Mouse (Mus musculus) ES-Bruce4 (cell line): ENCODE data around the gene Rmnd5b. TPM values are rescaled to one million over a fixed set of nuclear protein-coding genes. Genes with fewer than 3 reads are reported as not detected.

ENCODE experiments used
- H3K27ac ChIP-seq: 2 replicates; pipeline ENCODE4 v1.5.1; 2012; ENCODE audit warnings: low read length, inconsistent platforms; ENCODE audit not compliant: insufficient read depth
- H3K27me3 ChIP-seq: 2 replicates; pipeline ENCODE4 v1.6.1; 2012; ENCODE audit warnings: mild to moderate bottlenecking, low read length, inconsistent platforms; ENCODE audit not compliant: control insufficient read depth, poor library complexity, insufficient read depth, severe bottlenecking
- H3K36me3 ChIP-seq: 2 replicates; pipeline ENCODE4 v1.6.1; 2012; ENCODE audit warnings: inconsistent platforms, mild to moderate bottlenecking, low read length, moderate library complexity; ENCODE audit not compliant: control insufficient read depth, poor library complexity, insufficient read depth, severe bottlenecking
- H3K4me1 ChIP-seq: one replicate; pipeline ENCODE4 v1.8.1; 2011; ENCODE audit warnings: low read length; ENCODE audit not compliant: control insufficient read depth, insufficient read depth
- H3K4me3 ChIP-seq: 2 replicates; pipeline ENCODE4 v1.5.1; 2011; ENCODE audit warnings: low read depth, mild to moderate bottlenecking, low read length
- H3K9ac ChIP-seq: 2 replicates; pipeline ENCODE4 v1.6.1; 2012; ENCODE audit warnings: low read depth, mild to moderate bottlenecking, inconsistent platforms; ENCODE audit not compliant: poor library complexity, severe bottlenecking
- H3K9me3 ChIP-seq: replicated peaks from 2 replicates; pipeline ENCODE4 v1.6.1; 2012; ENCODE audit warnings: mild to moderate bottlenecking, low read length, inconsistent platforms; ENCODE audit not compliant: control insufficient read depth, poor library complexity, insufficient read depth, severe bottlenecking
- CTCF ChIP-seq: IDR thresholded peaks from one replicate; pipeline ENCODE4 v1.8.1; 2011; ENCODE audit warnings: low read depth, low read length
- EP300 ChIP-seq: IDR thresholded peaks from 2 replicates; pipeline ENCODE4 v1.6.1; 2011; ENCODE audit warnings: low read depth, low read length; ENCODE audit not compliant: insufficient read depth
- POLR2A ChIP-seq: IDR thresholded peaks from one replicate; pipeline ENCODE4 v1.8.1; 2011; ENCODE audit warnings: low read length; ENCODE audit not compliant: insufficient read depth
- polyA plus RNA-seq: library from polyadenylated mRNA; stranded (reverse); fragments of >200 nt; gene quantifications from 2 replicates; pipeline ENCODE4 v1.2.4, GENCODE M21; 2011; ENCODE audit warnings: low read depth; ENCODE audit not compliant: missing spikeins, insufficient read depth, insufficient read length

Gene Rmnd5b
- polyA plus RNA-seq, 1 experiment = 20.2 TPM

DNA sequence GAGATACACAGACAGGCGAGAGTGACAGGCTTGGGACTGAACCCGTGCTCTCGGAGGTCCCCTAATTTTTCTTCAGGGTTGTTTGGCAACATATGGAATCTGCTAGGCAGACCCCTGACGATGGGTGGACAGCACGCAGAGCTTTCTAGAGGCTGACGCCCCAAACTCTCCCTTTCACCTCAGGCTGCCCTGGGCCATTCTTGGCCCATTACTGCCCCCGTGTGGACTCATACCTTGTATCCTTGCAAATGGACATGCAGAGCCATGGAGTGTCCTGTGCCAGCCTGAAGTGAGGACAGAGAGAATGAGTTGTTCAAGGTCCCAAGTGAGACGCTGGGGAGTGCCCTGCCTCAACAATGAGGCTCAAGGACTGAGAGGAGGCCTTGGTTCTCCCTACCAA lies 53.0 kb downstream of the Rmnd5b start:
- Histone ChIP-seq H3K4me1 (no peaks in the 10 kb centered on the region), H3K36me3 (peaks cover 8% of the 10 kb centered on the region), H3K27ac (no peak overlapping the region), H3K4me3 (no peak overlapping the region), H3K9me3 (no peaks in the 10 kb centered on the region), H3K9ac (no peak overlapping the region), H3K27me3 (no peaks in the 10 kb centered on the region)
- TF ChIP-seq POLR2A = no peak
- peak; percentile 69 for TF ChIP-seq CTCF

DNA sequence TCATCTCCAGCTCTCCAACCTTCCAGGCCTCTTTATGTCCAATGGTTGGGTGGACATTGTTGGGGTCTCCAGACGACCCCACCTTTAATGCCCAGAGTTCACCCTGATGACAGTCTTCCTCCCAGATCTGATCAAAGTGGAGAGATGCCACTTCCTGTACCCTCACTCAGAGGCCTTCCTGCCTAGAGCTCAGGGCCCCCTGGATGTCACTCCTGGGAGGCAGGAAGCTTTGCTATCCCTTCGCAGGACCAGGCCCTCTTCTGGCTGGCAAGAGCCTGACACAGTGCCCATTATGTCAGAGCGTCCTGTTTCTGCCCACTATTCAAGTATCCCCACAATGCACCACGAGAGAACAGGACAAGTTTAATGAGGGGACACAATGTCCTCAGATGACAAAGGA lies 56.7 kb downstream of the Rmnd5b start:
- no peaks in the 10 kb centered on the region for H3K9me3 ChIP-seq
- TF ChIP-seq POLR2A = no peak
- TF ChIP-seq EP300 = no peak
- no peak for TF ChIP-seq CTCF
- no peaks in the 10 kb centered on the region for H3K27me3 ChIP-seq
- H3K36me3 ChIP-seq = no peaks in the 10 kb centered on the region
- no peaks in the 10 kb centered on the region for H3K4me1 ChIP-seq
- no peak overlapping the region for H3K9ac ChIP-seq
- H3K27ac ChIP-seq = no peak overlapping the region
- no peak overlapping the region for H3K4me3 ChIP-seq

DNA sequence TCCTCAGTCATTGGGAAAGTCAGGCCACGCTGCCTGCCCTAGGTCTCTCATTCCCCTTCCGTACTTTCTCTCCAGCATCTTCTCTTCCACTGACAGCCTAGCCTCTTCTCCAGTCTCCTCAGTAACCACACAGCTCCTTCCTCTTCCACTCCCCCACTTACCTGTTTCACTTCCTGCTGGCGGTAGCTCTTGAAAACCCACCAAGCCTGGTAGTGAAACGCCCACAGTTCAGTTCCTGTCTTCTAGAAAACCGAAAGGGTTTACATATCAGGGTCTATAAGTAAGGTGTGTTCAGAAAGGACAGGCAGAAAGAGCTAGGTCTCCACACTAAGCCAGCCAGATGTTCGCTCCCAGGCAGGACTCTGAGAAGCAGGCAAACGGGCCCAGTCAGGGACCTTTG lies 58.1 kb downstream of the Rmnd5b start:
- no peaks in the 10 kb centered on the region for H3K4me1 ChIP-seq
- TF ChIP-seq CTCF (no peak), EP300 (no peak), POLR2A (no peak)

DNA sequence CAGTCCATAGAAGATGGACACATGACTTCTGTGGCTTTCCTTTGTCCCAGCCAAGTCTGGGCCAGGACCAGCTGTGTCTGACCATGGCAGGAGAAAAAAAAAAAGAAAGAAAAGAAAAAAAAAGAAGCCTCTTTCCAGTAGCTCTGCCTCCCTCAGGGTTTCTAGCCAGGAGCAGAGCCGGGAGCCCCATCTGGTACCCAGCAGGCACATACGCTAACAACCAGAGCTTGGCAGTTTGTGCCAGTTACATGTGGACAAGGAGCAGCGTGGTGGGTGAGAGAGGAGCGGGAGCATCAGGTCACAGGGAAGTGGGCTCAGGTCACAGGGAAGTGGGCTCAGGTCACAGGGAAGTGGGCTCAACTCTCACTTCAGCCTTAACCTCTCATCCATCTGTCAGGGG lies 59.2 kb downstream of the Rmnd5b start:
- no peaks in the 10 kb centered on the region for H3K36me3 ChIP-seq
- H3K4me3 ChIP-seq = no peak overlapping the region
- no peaks in the 10 kb centered on the region for H3K9me3 ChIP-seq
- no peak overlapping the region for H3K9ac ChIP-seq
- no peak overlapping the region for H3K27ac ChIP-seq
- no peaks in the 10 kb centered on the region for H3K27me3 ChIP-seq
- no peak for TF ChIP-seq EP300
- TF ChIP-seq POLR2A = no peak
- TF ChIP-seq CTCF = no peak
- H3K4me1 ChIP-seq = no peaks in the 10 kb centered on the region

More for the DNA sequence above, 58.1 kb downstream of the Rmnd5b start:
- no peak overlapping the region for H3K4me3 ChIP-seq
- no peaks in the 10 kb centered on the region for H3K36me3 ChIP-seq
- no peaks in the 10 kb centered on the region for H3K9me3 ChIP-seq
- H3K27ac ChIP-seq = no peak overlapping the region
- H3K9ac ChIP-seq = no peak overlapping the region
- no peaks in the 10 kb centered on the region for H3K27me3 ChIP-seq

Other genes with a start within 250 kb of the Rmnd5b start
- gene Phykpl, start 51.1 kb downstream of the Rmnd5b start, polyA plus RNA-seq = 8.1 and 10.5 TPM in 2 replicates
- gene Hnrnpab, start 29.0 kb downstream of the Rmnd5b start, polyA plus RNA-seq = 609 and 639 TPM in 2 replicates
- 202 and 205 TPM in 2 replicates for gene Nhp2, start 16.2 kb downstream of the Rmnd5b start, polyA plus RNA-seq
- 18.5 and 19.9 TPM in 2 replicates for gene N4bp3, start 14.9 kb upstream of the Rmnd5b start, polyA plus RNA-seq
- gene D930048N14Rik, start 15.1 kb upstream of the Rmnd5b start, polyA plus RNA-seq = 10.1 and 10.6 TPM in 2 replicates
- 37.9 and 45.7 TPM in 2 replicates for gene 0610009B22Rik, start 53.0 kb upstream of the Rmnd5b start, polyA plus RNA-seq
- 50.2 and 50.5 TPM in 2 replicates for gene Sec24a, start 127.7 kb upstream of the Rmnd5b start, polyA plus RNA-seq
- 38.8 and 39.5 TPM in 2 replicates for gene Sar1b, start 127.8 kb upstream of the Rmnd5b start, polyA plus RNA-seq
- gene Jade2, start 221.8 kb upstream of the Rmnd5b start, polyA plus RNA-seq = 9.6 and 10.1 TPM in 2 replicates